Mouse (Mus musculus) frontal cortex, adult (tissue): ENCODE measurements at regions not wholly inside any gene's neighbourhood (a gene's known extent, or its start where the extent isn't known, plus 50 kb on each side); places are given as distances from the start of the nearest gene placed in this dataset.
"Not testable (repeated sequence)": the region's sequence is repeated elsewhere in the genome, so short reads cannot be mapped to it uniquely, and the experiment has no call there.

ENCODE experiments used
- ATAC-seq: cut with Nextera tagmentation; 2 replicates; pipeline ENCODE4 v1.9.2; 2017; ENCODE audit warnings: mild to moderate bottlenecking, moderate library complexity, mixed read lengths; ENCODE audit not compliant: low TSS enrichment

DNA sequence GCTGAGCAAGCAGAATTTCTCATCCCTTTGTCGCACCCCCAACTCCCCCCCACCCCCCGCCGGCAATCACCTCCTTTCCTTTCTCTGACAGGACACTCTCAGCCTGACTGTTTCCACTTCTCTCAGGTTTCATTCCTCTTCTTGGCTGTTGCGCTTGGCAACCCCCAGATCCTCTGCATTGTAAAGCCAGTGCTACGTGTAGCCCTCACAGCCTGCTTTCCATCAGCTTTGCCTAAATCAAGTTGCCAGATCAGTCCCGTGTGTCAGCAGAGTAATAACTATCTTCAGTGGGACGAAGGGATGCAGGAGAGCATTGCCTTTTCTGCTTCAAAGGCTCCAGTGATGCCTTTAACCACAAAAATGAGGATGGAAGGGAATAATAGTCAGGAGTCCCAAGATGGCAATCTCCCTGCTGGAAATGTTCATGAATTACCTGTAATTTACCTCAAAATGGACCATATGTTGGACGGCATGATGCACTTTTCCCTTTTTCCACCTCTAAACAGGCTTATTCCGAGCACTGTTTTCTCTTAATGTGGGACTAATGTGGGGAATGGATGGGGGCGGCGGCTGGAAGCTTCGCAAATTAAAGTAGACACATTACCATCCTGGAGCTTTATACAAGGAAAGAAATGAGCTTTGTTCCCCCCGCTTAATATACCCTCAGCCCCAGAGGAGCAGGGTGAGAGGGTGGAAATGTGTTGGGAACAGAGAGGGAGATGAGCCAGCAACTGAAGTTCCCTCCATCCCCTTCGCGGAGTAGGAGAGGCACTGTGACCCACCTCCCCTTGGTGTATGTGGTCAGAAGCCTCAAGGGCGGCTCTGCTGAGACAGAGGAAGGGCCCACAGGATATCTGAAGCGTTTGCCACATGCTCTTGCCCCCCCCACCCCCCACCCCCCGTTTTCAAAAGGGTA, 168.3 kb upstream of the Npvf start:
- no peak for ATAC-seq

DNA sequence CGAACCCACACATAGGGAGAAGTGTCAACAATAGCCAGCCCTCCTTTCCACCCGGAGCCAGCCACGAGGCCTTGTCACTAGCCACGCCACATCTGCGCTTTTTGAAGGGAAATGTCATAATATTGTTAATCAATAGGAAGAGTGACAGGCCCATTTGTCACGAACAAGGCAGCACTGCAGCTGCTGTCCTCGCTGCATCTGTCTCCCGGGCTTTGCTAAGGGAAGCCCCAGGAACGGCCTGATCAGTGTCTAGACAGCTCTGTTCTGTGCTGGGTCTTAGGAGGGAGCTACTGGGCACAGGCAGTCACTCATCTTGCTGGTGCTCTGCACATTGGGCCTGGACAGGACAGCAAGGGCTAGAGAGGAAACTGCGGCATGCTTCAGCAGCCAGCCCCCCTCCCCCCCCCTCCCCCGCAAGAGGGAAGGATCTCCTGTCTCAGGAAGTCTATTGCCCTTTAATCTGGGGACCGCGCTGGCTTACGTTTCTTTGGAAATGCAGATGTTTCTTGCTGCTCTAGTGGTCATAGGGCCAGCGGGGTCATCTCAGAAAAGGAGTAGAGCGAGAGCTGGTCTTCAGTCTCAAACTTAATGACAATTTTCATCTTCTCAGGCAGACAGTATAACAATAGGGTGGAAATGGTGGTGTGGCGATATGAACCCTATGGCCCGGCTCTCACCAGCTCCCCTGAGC, 169.1 kb upstream of the Npvf start:
- ATAC-seq: no peak

DNA sequence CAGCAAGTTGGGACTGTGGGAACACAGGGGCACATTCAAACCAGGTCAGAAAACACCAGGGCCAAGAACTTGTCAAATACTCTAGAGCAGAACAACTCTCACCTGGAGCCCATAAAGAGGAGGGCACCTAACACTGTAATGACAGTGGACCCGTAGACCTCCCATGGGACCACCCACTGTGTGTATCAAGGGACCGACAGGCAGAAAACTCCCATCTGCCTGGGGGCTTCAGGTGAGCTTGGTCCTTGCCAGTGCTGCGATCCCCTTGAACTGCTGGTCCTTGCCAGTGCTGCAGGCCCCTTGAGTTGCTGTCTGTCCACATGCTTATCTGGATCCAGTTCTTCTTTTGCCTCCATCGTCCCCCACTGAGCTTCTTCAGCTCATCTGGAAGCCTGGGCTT, 170.2 kb upstream of the Npvf start:
- ATAC-seq: no peak

DNA sequence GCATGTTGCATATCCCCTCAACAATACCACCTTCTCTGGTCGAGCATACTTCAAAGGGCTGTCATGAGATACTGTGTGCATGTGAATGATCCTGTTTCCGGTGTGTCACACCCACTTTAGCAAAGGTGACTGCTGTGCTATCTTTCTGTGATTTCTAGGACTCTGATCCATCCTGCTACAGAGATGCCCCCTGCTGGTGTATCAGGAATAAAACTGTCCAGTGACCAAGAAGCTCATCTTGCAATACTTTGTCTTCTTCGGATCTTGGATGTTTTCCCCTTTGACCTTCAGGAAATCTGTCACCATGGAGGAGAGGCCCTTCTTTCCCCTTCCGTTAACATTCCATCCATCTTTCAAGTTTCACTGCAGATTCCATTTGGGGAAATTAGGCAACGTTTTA, 177.5 kb upstream of the Npvf start:
- ATAC-seq: no peak

DNA sequence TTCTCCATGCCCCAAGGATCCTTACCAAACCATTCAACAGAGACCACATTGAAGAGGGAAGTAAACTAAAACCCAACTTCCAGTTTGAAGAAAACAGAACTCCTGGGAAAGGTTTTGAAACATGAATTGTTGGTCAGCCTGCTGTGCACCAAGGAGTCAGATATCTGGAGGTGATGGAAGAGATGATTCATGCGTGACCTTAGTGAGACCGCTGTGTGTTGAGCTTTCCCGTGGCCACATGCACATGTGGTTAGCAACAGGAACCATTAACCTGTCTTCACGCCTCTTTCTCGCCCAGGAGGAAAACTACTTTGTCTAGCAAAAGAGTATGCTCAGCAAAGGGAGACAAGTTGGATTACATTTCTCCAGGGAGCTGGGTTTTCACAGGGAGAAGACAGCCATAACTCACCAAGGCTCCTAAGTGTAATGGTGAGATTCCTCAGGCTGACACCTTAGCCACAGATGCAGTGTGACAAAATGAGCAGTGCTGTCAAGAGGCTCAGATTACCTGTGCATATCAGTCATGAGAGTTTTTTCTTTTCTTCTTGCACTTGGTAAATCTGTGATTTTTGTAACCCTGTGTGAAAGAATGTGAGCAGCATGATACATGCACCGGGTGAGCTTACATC, 181.9 kb upstream of the Npvf start:
- no peak for ATAC-seq

DNA sequence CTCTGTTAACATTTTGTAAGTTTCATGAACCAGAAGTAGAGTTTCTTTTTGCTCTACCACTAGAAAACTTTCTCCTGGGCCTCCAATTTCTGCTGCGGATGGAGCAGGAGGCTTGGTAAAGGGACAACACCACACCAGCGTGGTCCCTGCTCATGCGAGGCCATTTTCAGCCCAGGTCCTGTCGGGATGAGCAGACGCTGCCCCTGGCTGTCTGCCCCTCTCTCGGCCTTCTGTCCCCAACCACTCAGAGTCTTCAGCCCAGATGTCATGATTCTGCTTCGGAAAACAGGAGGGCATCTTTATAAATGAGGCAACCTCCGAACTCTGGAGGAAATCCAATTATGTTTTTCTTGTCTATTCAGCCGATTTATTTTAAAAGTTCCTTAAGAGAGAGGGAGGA, 186.6 kb upstream of the Npvf start:
- no peak for ATAC-seq

DNA sequence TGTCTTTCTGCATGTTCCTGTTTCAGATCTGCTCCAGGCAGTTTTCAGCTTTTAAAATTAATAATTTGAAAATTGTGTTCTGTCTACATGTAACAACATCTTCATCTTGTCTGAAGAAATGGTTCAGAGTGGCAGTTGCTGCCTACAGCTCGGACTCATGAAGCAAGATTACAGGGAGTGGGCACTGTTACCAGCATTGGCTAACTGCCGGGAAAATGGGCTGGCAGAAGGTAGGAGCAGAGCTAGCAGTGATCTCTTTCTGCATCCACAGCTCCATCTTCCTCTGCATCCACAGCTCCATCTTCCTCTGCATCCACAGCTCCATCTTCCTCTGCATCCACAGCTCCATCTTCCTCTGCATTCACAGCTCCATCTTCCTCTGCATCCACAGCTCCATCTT, 191.0 kb upstream of the Npvf start:
- ATAC-seq: not testable (repeated sequence)

DNA sequence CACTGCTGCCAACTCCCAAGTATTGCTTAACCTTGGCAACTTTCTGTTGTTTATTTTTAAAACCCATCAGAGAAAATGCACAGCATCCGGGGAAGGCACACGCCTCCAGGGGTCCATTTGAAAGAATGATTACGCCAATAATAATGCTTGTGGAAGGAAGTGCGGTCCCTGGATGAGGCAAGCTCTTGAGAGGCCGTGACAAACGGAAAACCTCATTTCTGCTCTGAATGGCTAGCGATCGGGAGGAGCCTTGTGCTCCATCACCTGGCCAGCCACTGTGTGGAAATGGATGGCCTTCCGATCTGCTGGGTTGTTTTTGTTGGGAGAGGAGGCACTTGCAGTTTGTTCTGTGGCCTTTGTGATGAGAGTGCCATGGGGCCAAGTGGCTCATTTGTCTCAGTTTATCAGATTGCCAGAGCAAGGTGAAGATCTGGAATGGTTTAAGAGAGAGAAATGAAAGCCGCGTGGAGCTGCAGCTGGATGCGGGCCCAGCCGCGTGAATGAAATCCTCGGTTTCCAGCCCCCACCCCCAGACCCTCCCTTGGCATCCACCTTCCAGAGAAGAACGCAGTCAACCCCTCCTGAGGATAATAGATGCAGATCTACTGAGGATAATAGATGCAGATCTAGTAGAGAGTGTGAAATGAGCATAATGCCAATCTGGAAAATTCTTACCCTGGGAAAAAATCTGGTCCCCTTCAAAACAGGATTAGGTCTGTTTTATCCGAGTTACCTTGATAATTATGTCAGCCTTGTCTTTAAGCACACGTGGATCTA, 192.7 kb upstream of the Npvf start:
- no peak for ATAC-seq

DNA sequence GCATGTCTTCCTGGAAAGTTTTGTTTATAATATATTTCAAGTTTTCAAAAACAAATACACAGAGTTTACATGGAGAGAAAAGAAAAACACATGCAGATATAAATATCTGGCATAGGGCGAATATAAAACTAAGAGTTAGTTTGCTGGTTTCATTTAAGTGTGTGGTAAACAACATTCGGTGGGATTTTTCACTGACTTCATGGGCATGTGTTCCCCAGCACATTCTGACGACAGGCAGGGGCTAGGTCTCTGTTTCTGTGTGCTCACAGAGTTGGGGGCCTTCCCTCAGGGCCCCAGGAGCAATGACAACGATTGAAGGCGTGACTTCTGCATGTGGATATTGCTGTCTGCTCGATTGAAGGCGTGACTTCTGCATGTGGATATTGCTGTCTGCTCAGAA, 193.3 kb upstream of the Npvf start:
- ATAC-seq: no peak

DNA sequence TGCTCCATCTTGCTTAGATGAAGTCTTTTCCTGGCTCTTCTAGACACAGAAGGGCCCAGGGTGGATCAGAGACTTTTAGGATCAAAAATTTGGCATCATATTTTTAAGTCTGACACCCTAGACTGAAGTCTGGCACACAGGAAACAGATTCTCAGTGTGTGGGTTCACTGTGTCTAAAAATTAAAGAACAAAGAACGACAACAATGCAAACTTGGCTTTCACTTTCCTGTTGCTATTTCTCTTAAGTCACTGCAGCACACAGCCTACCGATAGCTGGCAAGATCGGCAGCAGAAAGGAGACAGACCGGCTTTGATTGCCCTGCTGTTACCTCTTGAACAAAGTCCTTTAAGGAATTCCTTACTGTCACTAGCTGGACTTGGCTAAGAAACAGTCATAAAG, 204.9 kb upstream of the Npvf start:
- no peak for ATAC-seq

DNA sequence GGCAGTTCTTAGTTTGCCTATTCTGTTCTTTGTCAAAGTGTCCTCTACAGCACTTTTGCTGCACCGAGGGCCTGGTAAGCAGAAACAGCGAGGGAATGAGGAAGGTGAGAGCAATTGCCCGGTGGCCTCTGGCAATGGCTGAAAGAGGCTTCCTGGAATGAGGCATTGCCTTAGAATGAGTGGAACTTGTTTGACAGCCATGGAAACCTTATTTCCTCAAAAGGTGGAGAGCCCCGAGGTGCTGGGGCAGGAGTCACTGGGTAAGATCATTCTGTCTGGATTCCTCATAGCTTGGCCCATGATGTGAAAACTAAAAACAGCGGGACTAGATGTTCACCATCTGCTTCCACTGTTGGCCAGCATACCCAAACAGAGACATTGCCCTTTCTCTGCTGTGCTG, 223.8 kb upstream of the Npvf start:
- no peak for ATAC-seq

DNA sequence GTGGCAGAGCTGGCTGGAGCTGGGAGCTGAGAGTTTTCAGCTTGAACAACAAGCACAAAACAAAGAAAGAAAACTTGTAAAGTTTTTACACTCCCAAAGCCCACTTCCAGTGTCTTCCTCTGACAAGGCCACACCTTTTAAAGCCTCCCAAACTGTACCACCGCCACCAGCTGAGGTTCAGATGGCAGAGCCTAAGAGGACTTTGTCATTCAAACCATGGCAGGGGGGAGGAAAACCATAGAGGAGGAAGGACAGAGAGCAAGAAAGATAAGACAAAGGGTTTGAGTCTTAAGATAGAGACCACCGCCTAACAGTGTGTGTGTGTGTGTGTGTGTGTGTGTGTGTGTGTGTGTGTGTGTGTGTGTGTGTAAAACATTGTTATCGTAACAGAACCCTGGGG, 228.1 kb upstream of the Npvf start:
- no peak for ATAC-seq

DNA sequence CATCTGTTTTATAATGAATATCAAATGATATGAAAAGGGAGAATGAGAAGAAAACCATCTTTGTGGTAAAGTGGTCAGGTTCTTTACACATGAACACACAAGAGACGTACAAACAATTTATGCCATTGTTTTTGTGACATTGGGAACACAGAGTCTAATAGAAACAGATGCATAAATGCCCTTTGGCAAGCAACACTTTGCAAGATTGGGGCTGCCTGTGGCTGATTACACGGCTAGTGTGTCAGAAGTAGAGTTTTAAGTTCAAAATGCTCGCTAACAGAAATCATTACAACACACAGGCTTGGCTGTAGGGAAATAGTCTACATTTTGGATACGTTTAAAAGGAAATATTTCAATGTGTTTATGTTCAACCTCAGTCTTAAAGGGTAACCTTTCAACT, 228.5 kb upstream of the Npvf start:
- ATAC-seq: no peak

DNA sequence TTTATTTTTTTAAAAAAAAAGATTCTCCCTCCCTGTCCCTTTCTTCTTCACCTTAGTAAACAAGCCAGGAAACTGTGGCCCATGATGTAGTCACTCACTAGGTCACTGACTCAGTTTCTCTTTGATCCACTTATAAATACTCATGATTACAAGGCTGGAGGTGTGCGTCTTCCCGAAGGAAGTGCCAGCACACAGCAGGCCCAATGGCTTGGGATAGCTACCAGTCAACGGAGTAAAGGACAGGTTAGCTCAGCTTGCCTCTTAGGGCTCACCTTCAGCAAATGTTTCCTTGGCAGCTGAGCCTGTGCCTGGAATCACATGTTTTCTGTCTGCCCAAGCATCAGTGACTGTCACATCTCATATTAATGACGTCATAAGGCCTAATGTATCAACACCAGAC, 230.8 kb upstream of the Npvf start:
- ATAC-seq: no peak

DNA sequence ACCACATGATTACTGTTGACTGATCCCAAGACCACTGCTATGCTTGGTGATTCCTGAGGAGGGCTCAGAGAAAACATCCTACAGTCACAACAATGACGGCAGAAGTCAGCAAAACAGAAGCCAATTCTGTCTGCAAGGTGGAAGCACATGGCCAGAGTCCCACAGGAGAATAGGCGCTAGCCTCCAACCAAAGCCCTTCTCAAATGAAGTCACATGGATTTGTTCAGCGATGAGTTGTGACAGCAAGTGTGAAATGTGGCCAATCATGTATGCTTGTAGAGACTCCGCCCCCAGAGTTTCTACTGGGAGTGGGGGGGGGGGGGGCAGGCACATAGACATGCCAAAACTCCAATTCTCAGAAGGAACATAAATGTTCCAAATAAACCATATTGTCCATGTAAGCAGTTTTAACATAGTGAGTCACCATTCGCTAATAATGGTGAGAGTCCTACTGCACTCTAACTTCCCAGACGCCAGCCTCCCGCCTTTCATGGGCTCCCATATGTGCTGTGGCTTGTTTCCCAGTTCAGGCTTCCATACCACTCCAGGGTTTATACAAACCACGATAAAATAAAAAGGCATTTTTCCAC, 231.6 kb upstream of the Npvf start:
- ATAC-seq: no peak

DNA sequence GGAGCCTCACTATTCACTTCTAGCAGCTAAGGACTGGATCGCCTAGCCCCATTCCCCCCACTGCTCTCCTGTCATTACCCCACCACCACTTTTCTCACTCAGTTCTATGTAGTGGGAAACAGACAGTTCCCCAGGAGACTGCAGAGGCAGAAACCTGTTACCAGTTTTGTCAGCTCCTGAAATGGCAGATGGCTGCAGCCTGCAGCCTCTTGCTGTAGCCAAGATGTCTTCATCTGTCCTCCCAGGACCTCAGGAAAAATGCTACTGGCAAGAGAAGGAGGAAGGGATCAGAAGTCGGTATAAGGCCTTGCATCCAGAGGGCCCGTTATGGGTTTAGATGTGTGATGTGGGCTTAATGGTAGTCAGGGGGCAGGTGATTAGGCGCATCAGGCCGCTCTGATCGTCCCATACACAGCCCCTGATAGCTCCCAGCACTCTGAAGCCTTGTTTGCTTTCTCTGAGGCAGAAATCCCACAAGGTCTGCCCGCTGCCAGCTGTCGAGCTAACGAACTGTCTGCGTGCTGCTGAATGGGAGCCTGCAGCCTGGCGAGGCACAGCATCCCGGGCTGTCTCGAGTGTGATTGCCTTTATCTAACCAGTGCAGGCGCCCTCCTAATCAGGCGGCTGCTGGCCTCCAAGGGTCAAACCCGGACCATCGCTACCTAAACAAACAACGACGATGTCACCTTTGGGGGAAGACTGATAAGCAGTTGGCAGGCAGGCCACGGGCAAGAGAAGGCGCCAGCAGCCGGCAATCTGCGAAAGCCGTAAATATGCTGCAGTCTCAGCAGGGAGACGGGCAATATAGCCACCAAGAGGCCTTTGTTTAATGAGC, 236.3 kb upstream of the Npvf start:
- ATAC-seq: peak; percentile 88

DNA sequence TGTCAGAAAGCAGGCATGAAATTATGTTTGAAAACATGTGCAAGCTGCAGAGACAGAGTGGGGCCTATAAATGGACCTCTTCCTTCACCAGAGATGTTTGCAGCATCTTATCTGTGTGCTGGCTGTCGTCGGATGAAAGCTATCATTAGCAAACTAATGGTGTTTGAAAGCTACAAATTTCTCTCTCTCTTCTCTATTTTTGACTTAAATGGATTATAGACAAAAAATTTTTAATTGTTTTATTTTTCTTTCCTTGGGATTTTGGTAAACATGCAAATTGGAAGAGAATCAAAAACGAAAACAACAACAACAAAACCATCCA, 236.9 kb upstream of the Npvf start:
- no peak for ATAC-seq

DNA sequence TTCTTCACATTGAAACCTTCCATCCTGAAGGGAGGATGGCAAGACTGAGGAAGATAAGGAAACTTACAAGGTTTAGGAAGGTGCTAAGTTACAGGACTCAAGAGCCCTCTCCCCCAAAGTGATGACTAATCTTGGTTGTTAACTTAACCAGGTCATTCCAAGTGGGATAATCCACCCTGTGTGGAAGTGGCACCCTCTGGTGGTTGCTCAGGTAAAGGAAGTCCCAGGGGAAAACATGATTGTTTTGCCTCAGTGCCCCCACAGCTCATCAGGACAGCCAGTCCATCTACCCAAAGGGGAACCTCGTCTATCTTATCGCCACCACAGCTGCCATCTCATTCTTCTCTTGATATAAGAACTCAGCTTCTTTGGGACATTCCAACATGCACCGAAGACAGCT, 244.6 kb upstream of the Npvf start:
- ATAC-seq: no peak

DNA sequence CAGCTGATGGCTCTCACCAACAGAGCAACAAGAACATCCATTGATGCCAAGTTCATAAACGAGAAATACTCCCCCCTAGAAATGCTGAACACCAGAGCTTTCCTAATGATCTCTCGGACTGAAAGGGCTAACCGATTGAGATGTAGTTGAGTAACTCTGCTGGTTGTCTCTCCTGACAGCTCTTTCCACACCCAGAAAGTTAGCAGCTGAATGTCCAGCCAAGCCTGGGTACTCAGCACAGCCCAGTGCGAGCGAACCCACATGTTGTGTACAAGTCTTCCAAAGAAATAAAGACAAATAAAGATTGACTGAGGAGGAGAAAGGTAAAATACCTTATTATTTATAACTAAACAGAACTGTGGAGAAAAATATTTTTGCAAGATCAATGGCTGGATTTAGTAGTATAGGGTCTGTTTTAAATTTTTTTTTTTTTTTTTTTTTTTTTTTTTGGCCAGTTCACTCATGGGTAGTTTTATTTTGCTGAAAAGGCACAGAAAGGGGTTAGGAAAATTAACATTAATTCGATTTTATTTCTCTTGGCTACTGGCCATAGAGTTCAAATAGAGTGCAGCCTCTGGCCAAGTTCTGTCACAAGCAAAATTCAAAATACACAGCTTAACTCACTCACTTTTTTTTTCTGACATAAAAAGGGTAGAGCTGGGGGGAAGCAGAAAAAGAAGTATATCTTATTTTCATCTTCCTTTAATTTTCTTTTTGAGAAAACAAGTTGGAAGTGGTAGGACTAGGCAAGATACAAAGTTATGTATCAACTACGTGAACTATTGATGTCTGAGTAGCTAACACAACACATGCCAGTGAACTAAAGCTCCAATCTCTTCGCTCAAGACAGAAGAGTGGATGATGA, 261.2 kb upstream of the Npvf start:
- ATAC-seq: no peak

DNA sequence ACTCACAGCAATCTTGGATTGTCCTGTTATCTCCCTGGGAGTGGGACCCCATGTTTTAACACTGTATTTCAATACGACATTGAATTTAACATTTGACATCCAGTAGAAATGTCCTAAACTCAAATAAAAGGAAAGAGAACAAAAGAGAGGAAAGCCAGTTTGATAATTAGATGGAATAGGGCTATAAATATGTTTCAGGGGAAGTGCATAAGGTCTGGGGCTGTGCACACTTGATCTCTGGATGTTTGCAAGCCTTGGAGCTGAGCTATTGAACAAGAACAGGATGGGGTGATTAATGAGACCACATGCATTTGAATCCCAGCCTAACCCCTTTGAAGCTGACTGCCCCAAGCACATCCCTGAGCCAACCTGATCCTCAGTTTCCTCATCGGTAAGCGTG, 264.0 kb upstream of the Npvf start:
- no peak for ATAC-seq
